Mouse (Mus musculus) gastrocnemius, postnatal 14 days (tissue): ENCODE data around the gene Urod. TPM values are rescaled to one million over a fixed set of nuclear protein-coding genes. Genes with fewer than 3 reads are reported as not detected.

ENCODE experiments used
- DNase-seq: peaks from one replicate; pipeline ENCODE4 v3.0.0; 2021; ENCODE audit warnings: mixed read lengths
- intact Hi-C: fragments of 180-260 bp; cut with DNase I; formaldehyde crosslinking; loops from one replicate; pipeline ENCODE4 v1.15.1; 2025; ENCODE audit warnings: low total_unique reads
- long read RNA-seq, 2 experiments: library from polyadenylated mRNA; stranded (forward); transcript quantifications; one replicate each; pipeline ENCODE4 v2.0.0; 2021
- total RNA-seq, 2 experiments: library from RNA; stranded (reverse); gene quantifications; 2 replicates each; pipeline ENCODE4 v1.2.3; 2021

Urod gene
- 10 to 100 TPM; 52.3 to 60.4 TPM for total RNA-seq
- long read RNA-seq, experiment 1, transcript Urod-201 (10 exons, 1,489 nt), result major isoform, 48 of 77 reads
- long read RNA-seq, experiment 1, partial matches to known transcripts, result 24 of 77 reads
- long read RNA-seq, experiment 1, other reads (novel, unspliced or antisense), result 5 of 77 reads
- long read RNA-seq, experiment 2, transcript Urod-201 (10 exons, 1,489 nt), result major isoform, 67 of 110 reads
- long read RNA-seq, experiment 2, partial matches to known transcripts, result 37 of 110 reads
- long read RNA-seq, experiment 2, other reads (novel, unspliced or antisense), result 6 of 110 reads

DNA sequence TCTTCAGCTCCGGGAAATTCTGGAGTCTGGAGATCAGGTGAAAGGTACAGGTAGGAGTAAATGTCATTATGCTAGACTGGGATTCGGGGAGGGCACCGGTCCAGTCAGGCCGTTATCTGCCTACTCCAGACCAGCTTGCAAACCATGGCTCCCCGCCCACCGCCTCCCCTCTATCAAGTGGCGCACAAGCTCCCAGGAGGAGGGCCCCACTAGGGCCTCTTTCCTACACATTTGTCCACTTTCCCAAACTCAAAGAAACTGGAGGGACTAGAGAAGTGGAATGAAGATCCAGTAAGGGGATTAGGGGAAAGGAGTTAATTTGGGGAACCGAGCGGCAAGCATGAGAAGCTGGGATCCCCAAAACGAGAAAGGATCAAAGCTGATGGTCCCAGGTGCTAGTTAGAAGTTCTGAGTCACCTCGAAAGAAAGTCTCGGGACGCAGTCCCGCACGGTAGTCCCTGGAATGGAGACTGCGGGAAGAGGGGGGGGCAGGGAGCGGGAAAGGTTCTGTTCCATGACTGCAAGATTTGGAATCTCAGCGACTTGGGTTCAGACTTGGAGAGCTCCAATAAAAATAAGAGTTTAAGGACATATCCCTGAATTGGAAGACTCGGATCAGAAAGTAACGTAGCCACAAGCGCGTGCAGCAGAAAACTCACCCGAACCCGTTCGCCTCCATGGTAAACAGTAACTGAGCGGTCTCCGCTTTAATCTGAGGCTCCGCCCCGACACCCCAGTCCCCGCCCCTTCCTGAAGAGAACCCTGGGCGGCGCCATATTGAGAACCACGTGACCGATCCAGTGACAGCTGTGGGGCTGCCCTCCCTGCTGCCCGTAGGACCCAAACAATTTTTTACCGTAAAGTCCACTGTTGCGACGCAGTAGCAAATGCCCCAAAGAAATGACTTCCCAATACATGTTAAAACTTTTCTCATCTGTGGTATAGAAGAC is at the start of gene Urod:
Gene Urod, minus strand, starts transcription at position 742 of the 950 bp plus-strand sequence.
- peak; percentile 95 for DNase-seq
- intact Hi-C loops, result loop anchor here (10.0 kb wide), 1 partner anchor 279 kb away; no protein-coding TSS in a partner anchor

GRCm38 (mm10) chr4:117041283-117041721 is 47.1 kb upstream of the Urod start:
- DNase-seq, result peak; percentile 73
- intact Hi-C loops, result no loop called here

GRCm38 (mm10) chr4:117040791-117041190 is 46.6 kb upstream of the Urod start:
- DNase-seq, result no peak
- intact Hi-C loops, result no loop called here

DNA sequence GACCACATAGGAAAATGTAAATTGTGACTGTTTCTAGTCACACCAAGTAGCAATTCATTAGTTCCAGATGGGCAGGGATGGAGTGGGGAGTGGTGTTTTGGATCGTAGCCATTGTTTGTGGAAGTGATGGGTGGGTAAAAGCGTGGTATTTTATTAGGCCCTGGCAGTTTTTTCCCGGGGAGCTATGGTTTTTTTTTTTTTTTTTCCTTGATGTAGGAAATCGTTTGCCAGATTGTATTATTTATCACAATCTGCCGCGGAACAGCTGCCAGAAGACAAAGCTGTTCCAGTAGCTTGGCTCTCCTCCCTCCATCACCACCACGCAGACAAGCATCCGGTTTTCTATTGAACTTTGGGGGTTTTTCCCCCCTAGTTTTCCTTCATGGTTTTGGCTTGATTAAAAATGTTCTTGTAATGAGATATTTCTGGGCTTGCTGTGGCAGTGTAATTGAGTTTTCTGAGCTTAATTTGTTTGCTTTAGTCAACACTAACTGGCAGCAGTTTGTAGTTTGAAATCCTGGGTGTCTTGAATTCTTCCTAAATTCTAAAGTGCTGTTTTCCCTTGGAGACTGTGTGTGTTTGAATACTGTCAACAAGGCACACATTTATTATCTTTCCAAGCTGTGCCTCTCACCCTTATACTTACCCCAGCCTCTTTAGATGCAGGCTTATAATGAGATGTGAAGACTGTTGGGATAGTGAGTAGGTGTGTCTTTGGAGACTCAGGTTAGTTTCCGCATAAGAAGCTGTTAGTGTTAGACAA is 45.9 kb upstream of the Urod start:
- intact Hi-C loops, result no loop called here

DNA sequence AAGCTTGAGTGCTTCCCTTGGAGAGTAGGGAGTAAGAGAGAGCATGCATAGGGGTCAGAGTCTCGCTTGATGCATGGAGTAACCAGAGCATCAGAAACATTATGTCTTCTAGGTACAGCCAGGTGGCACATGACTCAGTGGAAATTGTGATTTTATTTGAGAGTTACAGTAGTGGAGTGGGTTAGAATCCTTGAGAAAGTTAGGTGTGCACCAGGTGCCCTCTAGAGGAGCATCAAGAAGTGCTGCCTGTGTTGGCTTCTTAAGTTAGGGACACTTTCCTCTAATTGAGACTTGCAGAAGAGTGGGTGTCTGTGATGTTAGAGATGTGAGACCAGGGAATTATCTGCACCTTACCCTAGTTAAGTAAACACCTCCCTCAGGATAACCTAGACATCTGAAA is 36.9 kb upstream of the Urod start:
- intact Hi-C loops, result no loop called here
- no peak for DNase-seq

More for the DNA sequence above, 45.9 kb upstream of the Urod start:
- peak; percentile 32 for DNase-seq

DNA sequence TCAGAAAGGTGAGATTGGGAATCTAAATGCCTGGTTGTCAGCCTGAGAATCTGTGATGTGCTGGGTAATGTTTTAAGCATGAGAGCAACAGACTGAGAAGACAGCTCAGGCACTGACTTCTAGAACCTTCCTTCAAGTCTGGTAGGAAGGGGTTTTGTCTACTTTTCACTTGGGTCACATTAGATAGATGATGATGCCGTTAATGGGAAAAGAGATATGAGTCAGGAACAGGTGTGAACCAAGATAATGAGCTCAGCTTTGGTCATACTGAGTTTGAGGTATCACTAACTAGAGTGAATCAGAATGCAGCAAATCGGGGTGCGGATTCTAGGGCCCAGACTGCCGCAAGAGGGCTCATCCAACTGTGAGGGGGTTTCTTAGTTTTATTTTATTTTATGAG is 29.3 kb upstream of the Urod start:
- no peak for DNase-seq
- intact Hi-C loops, result no loop called here

DNA sequence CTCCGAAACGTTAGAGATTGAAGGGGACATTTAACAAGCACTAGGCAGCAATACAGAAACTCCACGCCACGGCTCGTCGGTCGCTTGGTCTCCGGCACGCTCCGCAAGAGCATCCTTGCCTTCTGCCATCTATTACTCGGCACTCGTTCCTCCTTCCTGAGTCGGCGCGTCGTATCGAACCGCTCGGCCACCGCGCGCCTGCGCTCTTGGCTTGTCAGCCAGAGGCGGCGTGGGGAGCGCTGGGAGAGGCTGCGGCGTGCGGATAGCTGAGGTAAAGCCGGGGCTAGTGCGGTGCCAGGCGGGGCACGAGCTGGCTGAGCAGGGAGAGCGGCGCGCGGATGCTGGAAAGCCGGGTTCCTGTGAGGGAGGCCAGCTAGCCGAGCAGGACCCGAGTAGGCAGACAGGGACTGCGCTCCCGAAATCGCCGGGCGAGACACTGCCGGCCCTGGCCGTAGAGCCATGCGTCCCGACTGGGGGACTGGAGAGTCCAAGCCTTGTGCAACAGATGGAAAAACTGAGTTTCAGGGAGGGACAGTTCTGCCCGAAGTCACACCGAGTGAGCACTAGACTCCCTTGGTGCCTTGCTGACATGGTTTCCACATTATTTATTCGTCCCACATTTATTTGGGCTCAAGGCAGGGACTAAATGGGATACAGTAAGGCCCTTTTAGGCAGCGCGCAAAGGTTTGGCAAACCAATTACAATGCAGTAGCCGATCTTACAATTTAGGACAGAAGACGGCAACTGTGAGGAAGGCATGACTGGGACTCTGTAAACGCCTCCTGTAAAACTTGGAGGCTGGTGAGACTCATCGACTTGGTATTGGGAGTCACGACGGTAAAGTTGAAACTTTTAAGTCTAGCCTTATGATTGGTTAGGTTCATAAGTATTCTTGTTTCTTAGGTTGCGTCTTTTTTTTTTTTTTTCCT is 25.3 kb upstream of the Urod start, which contains the start of gene Eif2b3:
Gene Eif2b3, plus strand, starts transcription at position 197 of the 929 bp plus-strand sequence.
- peak; percentile 91 for DNase-seq
- intact Hi-C loops, result no loop called here

DNA sequence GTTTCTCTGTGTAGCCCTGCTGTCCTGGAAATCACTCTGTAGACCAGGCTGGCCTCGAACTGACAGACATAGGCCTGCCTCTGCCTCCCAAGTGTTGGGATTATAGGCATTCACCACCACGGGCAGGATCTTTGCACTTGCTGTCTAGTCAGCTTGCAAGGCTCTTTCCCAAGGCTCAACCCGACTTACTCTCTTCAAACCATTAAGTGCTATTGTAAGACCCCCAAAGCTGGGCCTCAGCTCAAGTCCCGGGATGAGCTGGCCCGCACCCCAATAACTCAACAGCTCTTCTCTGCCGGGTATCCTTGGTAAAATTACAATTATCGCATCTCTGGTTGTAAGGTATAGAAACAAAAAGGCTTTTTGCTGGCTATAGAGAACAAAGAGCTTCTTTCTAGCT is 24.1 kb upstream of the Urod start:
- DNase-seq, result no peak
- intact Hi-C loops, result no loop called here

DNA sequence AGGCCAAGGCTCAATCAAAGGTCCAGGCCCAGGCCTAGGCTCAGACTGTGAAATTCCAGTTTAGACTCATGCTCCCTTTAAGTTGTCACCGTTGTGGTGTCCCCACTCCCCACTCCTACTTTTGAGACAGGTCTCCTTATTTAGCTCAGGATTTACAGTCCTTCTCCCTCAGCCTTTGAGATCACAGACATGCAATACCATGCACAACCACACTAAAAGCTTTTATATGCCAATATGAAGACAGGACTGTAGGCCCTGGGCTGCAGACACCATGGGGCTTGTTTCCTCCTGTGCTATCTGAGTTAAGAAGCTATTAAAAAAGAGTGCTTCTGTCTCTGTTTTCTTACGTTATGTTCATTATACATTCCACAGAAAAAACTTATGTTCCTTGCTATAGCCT is 23.5 kb upstream of the Urod start:
- intact Hi-C loops, result no loop called here

DNA sequence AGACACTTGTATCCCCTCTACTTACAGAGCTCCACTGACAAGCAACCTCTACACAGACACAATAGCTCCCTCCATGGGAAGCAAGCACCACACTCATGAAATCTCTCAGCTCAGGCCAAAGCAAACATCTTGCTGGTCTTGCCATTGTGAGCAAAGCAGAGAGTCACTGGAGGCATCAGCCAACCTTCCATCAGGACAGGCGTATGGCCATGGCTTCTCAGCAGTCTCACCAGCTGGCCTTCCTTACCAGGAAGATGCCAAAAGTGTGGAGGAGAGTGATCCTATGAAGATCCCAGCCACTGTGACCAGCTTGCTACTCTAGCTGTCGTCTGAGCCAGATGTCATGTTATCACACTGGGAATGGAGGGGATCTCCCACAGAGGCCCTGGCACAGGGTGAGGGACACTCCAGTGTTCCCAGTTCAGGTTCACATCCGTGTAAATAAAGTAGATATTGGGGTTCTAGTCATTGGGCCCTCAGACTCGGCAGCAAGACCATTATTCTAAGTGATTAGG is 20.7 kb upstream of the Urod start:
- intact Hi-C loops, result no loop called here
- DNase-seq, result no peak

More for the DNA sequence above, 23.5 kb upstream of the Urod start:
- no peak for DNase-seq

- intact Hi-C loops, result no loop called here
- no peak for DNase-seq
Measured at GRCm38 (mm10) chr4:117013596-117013995, 19.4 kb upstream of the Urod start.

GRCm38 (mm10) chr4:117010231-117010630 is 16.0 kb upstream of the Urod start:
- DNase-seq, result no peak
- intact Hi-C loops, result no loop called here

DNA sequence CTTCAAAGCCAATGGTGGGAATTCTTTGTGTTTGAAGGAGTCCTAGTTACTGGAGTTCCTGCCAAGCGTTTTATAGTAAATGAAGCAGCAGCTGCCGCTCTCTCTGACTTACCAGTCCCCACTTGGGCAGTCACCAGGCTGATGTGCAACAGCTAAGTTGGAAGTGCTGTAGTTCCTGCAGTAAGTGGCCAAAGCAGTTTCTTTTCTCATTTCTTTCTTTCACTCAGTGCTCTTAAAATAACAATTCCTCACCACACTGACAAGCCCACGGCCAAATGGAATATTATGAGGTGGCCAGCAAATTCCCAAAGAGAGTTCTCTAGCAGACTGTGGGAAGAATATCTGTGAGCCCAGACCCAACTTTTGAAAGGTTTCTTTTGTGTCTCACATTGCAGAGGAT is 12.8 kb upstream of the Urod start:
- no peak for DNase-seq
- intact Hi-C loops, result no loop called here

GRCm38 (mm10) chr4:117005611-117006400 is 11.6 kb upstream of the Urod start:
- intact Hi-C loops, result no loop called here
- no peak for DNase-seq

DNA sequence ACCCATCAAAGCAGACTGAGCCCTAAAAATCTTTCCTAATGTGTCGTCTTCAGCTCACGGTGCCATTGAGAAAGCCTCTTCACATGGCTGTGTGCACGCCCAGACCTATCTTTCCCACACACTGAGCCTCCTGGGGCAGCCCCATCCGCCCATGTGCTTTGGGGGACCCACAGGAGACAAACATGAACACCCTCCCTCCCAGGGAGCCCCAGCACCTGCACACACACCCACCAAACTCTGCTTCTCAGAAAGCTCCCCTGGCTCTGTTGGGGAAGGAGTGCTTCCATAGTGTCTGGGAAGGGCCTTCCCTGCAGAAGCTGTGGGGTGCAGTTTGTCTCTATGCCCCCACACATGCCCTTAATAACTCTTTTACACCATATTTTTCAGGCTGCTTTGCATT is 10.4 kb upstream of the Urod start:
- intact Hi-C loops, result loop anchor here (5.0 kb wide), 1 partner anchor 118 kb away; no protein-coding TSS in a partner anchor
- DNase-seq, result no peak

DNA sequence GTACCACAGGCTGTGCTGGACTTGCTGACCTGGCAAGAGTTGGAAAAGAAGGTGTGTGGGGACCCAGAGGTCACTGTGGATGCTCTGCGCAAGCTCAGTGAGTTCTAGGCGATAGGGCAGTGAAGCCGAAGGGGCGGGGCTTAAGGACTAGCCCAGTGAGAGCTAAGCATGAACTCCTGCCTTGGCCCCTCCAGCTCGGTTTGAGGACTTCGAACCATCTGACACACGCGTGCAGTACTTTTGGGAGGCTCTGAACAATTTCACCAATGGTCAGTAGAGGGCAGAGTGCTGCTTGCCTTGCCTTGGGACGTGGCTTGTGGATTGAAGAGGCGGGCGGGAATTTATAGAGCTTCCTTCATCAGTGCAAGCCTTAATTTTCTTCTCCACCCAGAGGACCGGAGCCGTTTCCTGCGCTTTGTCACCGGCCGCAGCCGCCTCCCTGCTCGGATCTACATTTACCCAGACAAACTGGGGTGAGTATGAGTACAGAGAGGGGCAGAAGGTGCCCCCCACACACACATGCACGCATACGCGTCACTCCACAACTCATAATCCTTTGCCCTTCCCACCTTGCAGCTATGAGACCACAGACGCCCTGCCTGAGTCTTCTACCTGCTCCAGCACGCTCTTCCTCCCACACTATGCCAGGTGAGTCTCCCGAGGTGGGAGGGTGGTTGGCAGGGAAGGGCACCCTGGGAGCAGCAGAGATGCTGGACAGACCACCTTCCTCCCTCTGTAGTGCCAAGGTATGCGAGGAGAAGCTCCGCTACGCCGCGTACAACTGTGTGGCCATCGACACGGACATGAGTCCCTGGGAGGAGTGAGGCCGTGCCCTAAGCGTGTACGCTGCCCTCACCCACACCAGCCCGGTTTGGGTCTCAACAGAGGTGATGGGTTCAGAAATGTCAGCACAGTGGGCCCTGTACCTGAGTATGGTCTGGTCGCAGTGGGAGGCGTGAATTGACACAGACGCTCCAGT is 8.6 kb upstream of the Urod start:
- intact Hi-C loops, result loop anchor here (5.0 kb wide), 1 partner anchor 119 kb away; no protein-coding TSS in a partner anchor
- peak; percentile 51 for DNase-seq
